Mouse (Mus musculus): ENCODE data around the gene Myo6.

The Myo6 gene

DNA sequence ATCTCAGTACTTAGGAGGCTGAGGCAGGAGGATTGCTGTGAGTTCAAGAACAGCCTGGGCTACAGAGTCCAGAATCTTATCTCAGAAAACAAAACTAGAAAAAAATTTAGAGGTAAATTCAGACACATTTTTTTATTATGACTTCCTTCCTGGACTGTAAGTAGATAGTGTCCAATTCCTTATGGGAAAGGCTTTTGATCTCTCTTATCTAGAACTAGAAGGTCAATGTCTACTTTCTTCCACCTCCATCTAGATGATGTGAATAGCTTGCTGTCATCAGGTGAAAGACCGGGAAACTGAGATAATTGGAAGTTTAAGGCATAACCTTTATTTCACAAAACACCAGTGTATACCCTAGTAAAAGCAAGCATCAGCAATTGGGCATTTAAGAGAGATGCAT, 16.9 kb downstream of the Myo6 start:
- no peak for DNase-seq (ENCODE audit: low read depth, low spot score)

DNA sequence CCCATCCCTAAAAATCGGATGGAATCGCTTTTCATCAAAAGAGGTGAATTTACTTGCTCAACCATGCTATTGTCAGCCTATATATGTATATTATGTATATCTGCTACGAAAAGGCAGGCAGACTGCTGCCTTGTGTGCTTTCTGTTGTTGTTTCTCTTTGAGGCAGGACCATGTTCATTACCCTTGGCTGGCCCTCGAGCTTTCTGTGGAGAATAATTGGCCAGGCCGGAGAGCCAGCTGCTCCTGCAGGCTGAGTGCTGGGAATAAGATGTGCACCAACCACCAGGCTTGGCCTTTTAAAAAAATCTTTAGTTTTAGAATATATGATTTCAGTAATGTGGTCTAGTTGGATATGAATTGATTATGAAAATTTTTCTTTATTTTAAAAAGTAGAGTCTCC, 19.3 kb downstream of the Myo6 start:
- DNase-seq (ENCODE audit: low read depth, low spot score), result no peak

DNA sequence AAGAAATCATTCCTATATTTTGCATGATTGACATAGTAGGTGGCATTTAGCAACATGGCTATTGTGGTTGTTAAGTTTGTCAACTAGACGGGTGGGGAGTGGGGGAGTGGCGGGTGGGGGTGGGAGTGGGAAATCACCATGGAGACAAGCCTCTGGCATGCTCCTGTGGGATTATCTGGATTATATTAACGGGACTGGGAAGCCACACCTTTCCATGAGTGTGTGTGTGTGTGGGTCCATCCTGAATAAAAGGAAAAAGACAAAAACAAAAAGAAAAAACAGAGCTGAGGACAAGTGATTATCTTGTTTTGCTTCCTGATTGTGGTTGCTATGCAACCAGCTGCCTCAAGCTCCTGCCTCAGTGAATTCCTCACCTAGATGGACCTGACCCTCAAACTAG, 20.9 kb downstream of the Myo6 start:
- DNase-seq (ENCODE audit: low read depth, low spot score), result no peak

DNA sequence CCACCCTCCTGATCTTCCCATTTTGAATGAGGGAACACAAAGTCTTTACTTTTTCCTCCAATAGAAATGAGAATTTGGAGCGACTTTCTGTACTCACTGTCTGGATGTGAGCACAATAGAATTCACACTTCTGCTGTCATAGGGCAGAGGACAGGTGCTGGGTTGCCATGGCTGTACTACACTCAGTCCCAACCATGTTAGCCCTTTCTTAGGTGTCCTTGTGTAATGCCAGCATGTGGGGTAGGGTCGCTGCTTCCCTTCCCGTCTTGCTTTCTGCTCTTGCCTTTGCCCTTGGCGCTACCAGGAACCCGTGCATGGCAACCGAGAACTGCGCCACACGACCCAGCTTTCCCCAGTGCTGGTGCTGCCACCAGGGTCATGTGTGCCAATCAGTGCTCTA, 21.9 kb downstream of the Myo6 start:
- DNase-seq (ENCODE audit: low read depth, low spot score), result no peak

DNA sequence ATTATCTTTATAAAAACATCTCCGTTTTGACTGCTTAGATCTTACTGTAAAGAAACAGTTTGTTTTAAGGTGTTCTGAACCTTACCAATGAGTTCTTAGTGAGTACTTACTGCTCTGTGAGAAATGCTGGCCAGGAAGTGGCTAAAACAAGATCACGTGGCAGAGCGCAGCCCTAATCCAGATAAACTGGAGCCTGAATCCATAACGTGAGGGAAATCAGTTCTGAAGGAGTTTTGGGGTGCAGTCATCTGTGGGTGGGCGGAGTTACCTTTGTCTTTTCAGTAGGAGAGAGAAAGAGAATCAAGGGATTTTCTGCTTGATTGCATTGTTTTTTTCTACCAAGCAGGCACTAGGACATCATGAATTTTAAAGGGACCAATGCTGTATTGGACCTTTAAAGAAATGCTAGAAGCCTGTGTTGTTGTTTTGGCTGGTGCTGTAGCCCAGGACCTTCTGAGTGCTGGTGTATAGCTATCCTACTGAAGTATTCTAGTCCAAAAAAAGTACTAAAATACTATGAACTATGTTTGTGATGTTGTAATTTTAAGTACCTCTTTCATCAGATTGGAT, 23.6 kb downstream of the Myo6 start:
- no peak for DNase-seq (ENCODE audit: low read depth, low spot score)

DNA sequence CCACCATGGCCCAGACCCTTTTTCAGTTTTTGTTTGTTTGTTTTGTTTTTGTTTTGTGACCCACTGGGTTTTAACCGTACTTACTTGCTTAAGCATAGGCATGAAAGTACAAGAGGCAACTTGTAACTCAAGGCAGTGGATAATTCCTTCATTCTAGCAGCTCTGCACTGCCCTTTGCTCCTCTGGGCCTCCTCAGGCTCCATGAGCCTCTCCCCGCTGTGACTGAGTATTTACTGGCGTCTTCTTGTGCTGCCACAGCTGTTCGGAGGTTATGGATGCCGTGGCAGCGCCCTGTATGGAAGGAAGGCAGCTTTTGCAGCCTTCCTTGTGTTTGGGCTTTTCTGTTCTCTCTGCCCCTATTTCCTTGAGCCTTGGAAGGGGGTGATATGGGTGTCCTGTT, 26.4 kb downstream of the Myo6 start:
- DNase-seq (ENCODE audit: low read depth, low spot score), result no peak

DNA sequence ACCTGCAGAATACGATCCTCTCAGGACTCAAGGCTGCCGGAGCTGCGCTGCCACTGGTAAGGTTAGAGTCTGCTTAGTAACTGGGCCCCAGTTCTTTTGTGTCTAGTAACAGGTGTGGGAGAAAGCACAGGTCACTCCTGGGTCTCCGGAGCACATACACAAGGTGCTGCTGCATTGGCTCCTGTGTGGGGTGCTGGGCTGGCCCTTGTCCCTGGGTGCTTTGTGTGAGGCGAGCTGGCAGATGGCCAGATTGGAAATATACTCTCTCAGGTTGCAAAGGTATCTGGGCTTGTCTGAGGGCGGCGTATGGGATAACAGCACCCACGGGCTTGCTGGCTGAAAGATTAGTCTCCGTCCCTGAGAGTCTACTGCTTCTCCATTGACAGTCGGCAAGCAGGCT, 27.5 kb downstream of the Myo6 start:
- no peak for DNase-seq (ENCODE audit: low read depth, low spot score)

DNA sequence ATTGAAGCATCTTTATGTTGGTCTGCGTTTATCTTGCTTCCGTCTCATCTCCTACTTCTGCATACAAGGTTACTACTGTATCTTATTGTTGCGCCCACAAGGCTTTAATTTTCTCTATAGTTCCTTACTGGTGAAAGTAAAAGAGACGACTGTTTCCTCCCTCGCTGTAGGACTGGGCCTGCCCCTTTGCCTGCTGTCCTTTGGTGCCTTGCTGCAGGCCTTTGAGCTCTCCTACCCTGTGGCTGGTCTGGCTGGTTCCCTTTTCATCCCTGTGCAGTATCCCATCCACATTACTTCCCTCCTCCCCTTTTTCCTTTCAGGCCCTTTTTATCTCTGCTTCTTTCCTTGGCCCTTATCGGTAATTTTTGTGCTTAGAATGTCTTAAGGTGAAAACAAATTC, 29.6 kb downstream of the Myo6 start:
- DNase-seq (ENCODE audit: low read depth, low spot score), result no peak

DNA sequence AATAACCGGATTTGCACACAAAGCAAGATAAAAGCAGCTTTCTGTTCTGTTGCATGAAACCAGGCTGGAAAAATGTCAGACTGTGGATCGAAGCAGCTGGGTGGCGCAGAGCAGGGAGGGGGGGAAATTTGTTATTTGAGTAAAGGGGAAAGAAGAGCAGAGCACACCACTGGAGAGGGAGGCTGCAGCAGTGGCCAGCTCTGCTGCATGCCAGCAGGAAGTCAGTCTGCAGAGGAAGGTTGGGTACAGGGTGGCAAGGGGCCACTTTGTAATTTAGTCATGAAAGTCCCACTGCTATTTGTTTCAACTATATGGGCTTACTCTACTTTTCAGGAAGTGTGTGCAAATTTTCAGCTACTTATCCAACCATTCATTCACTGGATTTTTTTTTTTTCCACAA, 31.3 kb downstream of the Myo6 start:
- no peak for DNase-seq (ENCODE audit: low read depth, low spot score)

DNA sequence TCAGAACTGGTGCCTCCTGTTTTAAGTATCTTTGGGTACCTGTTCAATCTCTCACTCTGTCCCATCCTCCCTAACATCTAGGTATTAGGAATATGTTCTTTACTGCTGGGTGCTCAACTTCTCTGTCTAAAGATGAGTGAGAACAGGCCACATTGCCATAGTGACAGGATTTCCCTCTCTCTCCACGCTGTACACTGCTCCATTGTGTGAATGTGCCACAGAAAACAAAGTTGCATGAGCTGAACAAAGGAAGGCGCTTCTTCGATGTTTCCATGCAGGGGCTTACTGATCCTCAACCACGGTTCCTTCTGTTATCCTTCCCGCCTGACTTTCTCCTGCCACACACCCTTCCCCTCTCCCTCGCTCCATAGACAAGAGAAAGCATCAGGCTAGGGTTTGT, 32.4 kb downstream of the Myo6 start:
- DNase-seq (ENCODE audit: low read depth, low spot score), result no peak

DNA sequence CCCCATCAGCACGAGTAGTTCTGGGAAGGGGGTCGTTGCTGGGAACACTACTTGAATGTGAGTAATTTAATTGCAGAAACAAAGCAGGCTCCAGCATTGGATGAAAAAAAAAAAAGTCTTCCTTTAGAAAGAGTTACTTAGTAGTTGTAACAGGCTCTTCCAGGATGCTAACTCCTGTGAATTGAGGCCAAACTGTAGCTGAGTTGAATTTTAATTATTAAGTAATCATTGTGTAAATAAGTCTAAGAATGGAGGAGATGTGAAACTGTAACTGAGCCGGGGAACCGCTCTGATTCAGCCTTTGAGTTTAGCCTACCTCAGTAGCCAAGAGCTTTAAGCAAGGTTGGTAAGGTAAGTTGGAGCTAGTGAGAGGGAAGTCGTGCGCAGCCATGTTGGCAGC, 36.0 kb downstream of the Myo6 start:
- DNase-seq (ENCODE audit: low read depth, low spot score), result no peak

DNA sequence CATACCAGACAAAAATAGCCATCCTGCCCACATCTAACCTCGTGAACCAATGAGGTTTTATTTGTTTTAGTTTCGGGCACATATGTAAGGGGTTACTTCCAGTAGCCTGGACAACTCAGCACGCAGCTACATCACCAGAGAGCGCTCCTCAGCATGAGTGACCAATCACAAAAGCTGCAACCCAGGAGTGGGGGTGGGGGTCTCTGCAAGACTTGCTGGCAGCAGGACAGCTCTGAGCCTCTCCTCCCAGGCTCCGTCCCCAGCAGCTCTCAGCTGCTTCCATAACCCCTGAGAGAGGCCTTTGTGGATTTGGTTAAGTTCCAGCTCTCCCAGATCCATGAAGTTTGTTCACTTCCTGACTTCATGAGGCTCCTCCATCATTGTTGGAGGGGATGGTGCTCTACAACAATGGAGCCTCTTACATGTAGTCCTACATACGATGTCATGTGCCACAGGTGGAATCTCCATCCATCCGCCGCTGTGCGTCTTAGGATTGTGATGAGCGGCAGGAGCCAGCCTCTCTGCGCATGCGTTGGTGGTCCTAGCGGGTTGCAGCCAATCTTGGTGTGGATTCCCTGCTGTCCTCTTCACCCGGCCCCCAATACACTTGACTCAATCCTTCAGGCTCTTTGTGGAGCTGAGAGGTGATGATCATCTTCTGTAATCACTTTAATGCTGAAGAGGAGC, 37.7 kb downstream of the Myo6 start:
- DNase-seq (ENCODE audit: low read depth, low spot score), result no peak

DNA sequence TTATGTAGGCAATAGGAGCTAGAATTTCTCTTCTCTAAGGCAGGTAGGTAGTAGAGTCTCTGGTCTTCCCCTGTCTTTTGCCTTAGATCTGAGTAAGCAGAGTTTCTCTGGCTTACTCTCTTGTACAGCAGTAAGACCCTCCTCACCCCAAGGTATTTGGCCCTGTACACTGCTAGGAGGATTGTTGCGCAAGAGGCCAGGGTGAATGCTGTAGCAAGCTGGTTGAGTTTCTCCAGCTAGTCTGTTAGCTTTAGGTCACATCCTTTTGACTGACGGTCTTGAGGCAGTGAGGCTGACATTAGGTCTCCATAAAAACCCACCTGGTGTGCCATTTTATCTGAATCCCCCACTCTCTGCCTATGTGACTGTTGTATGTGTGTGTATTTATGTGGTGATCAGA, 43.9 kb downstream of the Myo6 start:
- no peak for DNase-seq (ENCODE audit: low read depth, low spot score)

DNA sequence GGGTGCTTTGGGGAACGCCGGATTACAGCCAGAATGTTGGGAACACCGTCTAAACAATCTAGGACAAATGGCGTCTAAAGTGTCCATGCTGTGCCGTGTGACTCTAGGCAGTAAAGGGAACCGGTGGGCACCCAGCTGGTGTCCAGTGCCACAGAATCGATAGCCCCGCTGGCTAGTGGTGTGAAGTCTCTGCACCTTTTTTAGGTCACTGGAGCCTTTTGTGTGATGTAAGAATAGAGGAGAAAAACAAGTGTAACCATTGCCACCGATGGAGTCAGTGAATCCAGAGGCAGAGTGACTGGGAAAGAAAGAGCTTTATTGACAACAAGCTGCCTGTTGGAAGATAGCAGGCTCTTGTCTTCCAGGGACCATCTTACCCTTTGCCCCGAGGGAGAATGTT, 44.6 kb downstream of the Myo6 start:
- no peak for DNase-seq (ENCODE audit: low read depth, low spot score)

DNA sequence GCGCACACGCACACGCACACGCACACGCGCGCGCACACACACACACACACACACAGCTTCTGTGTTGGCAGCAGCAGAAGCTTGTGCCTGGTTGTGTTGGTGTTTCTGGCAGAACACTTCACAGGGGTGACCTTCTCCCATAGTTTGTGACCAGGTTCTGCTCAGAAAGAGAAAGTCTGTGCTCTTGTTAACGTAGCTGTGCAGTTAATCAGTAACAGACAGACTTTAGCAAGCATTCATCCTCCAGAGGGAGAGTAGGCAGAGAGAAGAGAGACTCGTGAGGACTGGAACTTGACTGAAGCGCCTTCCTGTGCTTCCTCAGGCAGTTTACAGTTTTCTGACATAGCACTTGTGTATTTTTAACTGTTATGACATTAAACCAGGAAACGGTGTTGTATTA, 45.3 kb downstream of the Myo6 start:
- no peak for DNase-seq (ENCODE audit: low read depth, low spot score)

DNA sequence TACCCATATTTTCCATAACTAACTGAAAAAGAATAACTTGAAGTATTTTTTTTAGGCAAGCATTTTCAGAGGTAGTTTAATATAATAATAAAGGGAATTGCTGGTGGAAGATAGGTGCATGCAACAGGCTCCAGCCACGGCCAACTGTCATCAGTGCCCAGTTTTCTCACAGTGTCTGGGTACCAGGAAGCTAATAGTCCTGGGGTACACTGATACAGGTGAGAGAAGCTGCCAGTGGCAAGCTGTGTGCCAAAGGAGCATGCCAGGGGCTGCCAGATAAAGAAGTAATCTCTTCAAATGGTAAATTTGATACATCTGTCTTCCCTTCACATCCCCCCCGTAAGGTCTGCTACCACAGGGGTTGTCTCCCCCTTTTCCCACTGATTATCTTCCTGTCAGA, 48.6 kb downstream of the Myo6 start:
- no peak for DNase-seq (ENCODE audit: low read depth, low spot score)

DNA sequence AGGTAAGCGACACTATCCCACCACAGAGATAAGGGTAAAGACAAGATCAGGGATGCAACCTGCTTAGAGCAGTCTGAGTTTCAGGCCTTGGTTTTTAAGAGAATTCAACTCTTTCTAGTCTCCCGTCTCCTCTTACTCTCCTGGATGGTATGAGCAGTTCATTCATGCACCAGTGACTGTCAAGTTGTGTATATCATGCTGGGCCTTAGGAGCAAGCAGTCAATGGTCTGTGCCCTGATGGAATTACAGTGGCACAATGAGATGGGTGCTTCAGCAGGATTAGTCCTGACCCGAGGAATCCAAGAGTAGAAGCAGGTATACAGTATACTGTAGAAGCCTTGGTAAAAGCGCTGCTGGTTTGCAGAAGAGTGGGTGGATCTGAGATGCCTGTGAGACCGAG, 50.7 kb downstream of the Myo6 start:
- DNase-seq (ENCODE audit: low read depth, low spot score), result no peak

DNA sequence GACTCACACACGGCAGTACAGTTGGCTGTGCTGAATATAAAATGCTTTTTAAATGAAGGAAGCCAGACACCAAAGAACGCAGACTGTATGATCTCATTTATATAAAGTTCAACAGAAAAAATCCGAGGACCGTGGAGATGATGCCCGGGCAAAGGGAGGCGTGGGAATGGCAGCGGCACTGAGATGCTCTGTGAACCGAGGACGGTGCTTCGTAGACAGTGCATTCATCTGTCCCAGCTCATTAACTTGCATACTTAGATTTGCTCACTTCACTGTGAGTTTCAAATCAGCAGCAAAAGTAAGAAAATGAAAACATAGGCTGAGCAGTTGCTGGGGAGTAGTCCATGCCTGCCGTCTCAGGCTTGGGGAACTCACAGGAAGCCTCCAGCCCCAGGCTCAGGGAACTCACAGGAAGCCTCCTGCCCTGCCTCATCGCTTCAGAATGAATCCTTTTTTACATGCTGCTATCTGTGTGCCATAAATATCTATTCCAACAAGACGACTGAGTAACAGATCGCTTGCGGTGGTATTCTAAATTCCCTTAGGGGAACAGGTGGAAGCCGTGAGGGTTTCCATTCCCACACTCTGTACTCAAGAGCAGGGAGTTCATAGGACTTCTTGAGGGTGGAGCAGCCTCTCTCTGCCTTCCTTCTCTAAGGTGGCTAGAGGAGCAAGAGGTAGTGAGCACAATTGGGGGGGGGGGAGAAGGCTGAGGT, 52.1 kb downstream of the Myo6 start:
- DNase-seq (ENCODE audit: low read depth, low spot score), result no peak

DNA sequence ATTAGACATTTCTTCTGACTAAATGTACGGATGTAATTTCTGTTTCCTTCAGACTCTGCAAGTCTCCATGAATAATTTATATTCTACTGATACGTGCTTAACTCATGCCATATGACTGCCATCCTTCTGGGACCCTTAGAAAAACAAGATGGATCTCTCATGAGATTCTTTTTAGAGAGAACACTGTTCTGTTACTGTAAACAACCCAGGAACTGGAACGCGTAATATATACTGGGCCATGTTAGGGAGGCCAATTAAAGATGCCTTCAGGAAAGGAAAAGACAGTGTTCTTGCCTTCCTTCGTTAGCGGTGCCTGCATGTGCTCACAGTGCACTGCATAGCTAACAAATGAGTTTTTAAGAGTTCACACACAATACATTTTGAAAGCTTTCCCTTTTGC, 53.9 kb downstream of the Myo6 start:
- no peak for DNase-seq (ENCODE audit: low read depth, low spot score)

DNA sequence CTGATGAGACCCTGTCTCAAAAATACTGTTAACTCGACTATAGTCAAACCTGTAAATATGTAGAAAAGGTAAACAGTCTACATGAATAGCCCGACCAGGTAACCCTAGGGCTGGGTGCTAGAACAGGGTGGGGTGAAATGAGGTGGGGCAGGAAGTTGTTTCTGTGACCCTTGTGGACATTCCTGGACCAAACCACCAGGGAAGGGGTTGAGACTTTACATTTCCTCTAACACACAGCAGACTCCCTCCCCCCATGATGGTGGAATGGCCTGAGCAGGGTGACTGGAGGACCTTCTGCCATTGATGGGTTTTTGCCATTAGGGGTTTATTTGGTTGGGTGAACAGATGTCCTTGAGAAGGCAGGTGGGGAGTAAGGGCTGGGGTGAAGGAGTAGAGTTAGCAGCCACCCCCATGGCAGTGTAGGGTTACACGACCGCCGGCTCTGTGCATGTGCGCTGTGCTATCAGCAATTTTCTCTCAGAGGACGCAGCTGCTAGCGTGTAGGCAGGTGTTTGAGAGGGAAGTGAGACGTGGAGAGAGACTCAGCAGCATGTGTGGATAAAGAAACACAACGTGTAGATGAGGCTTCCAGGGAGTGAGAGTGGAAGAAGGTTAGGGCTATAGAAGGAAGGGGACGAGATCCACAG, 59.3 kb downstream of the Myo6 start:
- no peak for DNase-seq (ENCODE audit: low read depth, low spot score)

DNA sequence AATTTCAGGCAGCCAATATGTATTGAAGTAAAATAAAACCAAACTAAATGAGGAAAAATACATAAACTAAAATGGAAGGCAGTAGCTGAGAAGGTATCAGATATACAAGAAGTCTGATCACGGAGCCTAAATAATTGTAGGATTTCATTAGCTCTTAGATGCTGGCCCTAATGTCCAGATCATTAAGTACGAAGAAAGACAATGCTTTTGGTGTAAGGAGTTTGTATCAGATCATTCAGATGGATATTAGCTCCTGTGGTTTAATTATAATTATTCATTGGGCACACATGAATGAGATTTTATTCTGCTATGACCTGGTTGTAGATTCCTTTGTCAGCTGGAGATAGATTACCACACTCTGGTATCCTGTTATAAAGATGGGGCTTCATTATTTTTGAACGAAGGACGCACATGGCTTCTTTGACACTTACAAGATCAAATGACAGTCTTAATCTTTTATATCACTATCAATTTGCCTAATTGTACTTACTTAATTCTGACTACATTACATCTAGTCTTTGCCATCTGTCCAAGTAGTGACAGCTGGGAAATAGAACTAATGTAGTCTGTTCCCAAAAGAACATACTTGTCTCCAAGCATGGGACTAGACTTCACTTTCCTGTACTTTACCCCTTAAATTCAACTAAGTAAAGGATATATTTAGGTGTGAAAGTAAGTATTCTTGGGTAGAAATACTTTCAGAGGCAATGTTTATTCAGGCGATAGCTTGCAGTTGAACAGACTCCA, 61.9 kb downstream of the Myo6 start:
- no peak for DNase-seq (ENCODE audit: low read depth, low spot score)

DNA sequence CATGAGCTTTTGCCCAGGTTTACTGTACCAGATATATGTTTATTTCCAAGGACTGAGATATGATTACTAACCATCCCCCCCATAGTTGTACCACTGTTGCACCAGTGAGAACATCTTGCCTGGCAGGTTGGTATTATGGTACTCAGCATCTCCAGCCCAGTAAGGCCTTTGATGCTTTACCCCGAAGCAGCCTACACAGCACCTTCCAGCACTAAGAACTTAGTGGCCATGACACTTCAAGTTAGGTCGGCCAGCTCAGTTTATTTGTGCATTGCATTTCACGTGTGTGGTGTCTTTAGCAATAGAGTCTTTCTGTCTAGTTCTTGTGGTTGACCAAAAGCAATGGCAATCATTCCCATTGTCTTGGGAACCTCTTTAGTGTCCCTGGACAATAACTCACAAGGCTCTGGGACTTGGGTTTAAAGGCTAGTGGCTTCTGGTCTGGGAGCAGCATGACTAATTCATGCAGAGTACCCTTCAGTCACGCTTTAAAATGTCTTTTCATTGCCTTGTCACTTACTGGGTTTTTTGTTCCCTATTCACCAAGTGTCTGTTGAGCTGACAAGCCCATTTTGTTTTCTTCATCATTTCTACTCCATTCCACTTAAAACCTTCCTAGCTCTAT, 69.1 kb downstream of the Myo6 start:
- DNase-seq (ENCODE audit: low read depth, low spot score), result no peak
